Mouse (Mus musculus) mesoderm, embryonic 11.5 days (tissue): Measurements from ENCODE around the gene Nrxn3.

ENCODE experiments used
- DNase-seq: peaks from one replicate; pipeline ENCODE4 v3.0.0-alpha.2; 2012; ENCODE audit warnings: low read depth, low spot score

Gene Nrxn3

GRCm38 (mm10) chr12:88924896-88925295, 202.2 kb downstream of the Nrxn3 start:
- no peak for DNase-seq

- no peak for DNase-seq
These were observed 203.6 kb downstream of the Nrxn3 start for GRCm38 (mm10) chr12:88926306-88926705.

GRCm38 (mm10) chr12:88931713-88932112, 209.0 kb downstream of the Nrxn3 start:
- DNase-seq = no peak

- DNase-seq = no peak
These were observed 217.0 kb downstream of the Nrxn3 start for GRCm38 (mm10) chr12:88939679-88940078.

- no peak for DNase-seq
These were observed 222.3 kb downstream of the Nrxn3 start for GRCm38 (mm10) chr12:88944967-88945366.

- DNase-seq = no peak
These were observed 227.2 kb downstream of the Nrxn3 start for GRCm38 (mm10) chr12:88949870-88950269.

GRCm38 (mm10) chr12:88952937-88953600, 230.4 kb downstream of the Nrxn3 start:
- DNase-seq = no peak

GRCm38 (mm10) chr12:88953801-88954200, 231.1 kb downstream of the Nrxn3 start:
- DNase-seq = no peak

- no peak for DNase-seq
These were observed 234.8 kb downstream of the Nrxn3 start for GRCm38 (mm10) chr12:88957431-88957830.

- DNase-seq = no peak
These were observed 238.1 kb downstream of the Nrxn3 start for GRCm38 (mm10) chr12:88960817-88961216.

GRCm38 (mm10) chr12:88966329-88966728, 243.7 kb downstream of the Nrxn3 start:
- no peak for DNase-seq

GRCm38 (mm10) chr12:88976621-88977020, 253.9 kb downstream of the Nrxn3 start:
- DNase-seq = no peak

GRCm38 (mm10) chr12:88983688-88984330, 261.1 kb downstream of the Nrxn3 start:
- DNase-seq = peak; percentile 41

- DNase-seq = peak; percentile 62
These were observed 261.7 kb downstream of the Nrxn3 start for GRCm38 (mm10) chr12:88984375-88984774.

GRCm38 (mm10) chr12:88984804-88985203, 262.1 kb downstream of the Nrxn3 start:
- peak; percentile 12 for DNase-seq

GRCm38 (mm10) chr12:88987046-88987445, 264.4 kb downstream of the Nrxn3 start:
- peak; percentile 7 for DNase-seq

- DNase-seq = no peak
These were observed 268.1 kb downstream of the Nrxn3 start for GRCm38 (mm10) chr12:88990753-88991152.

GRCm38 (mm10) chr12:88992141-88992540, 269.5 kb downstream of the Nrxn3 start:
- peak; percentile 63 for DNase-seq

GRCm38 (mm10) chr12:88993788-88994187, 271.1 kb downstream of the Nrxn3 start:
- no peak for DNase-seq

- no peak for DNase-seq
These were observed 293.8 kb downstream of the Nrxn3 start for GRCm38 (mm10) chr12:89016436-89016835.

- DNase-seq = no peak
These were observed 302.5 kb downstream of the Nrxn3 start for GRCm38 (mm10) chr12:89025180-89025579.

- DNase-seq = no peak
These were observed 313.4 kb downstream of the Nrxn3 start for GRCm38 (mm10) chr12:89035984-89036618.

- DNase-seq = no peak
These were observed 317.5 kb downstream of the Nrxn3 start for GRCm38 (mm10) chr12:89040151-89040550.
